Mouse (Mus musculus) kidney, postnatal 25 days (tissue): ENCODE data around the gene Hnrnpa0.

Source experiments
- DNase-seq, 2 experiments: peaks; one replicate each; pipeline ENCODE4 v3.0.0; 2021; ENCODE audit warnings: mixed read lengths in 2 of 2

Hnrnpa0 gene

DNA sequence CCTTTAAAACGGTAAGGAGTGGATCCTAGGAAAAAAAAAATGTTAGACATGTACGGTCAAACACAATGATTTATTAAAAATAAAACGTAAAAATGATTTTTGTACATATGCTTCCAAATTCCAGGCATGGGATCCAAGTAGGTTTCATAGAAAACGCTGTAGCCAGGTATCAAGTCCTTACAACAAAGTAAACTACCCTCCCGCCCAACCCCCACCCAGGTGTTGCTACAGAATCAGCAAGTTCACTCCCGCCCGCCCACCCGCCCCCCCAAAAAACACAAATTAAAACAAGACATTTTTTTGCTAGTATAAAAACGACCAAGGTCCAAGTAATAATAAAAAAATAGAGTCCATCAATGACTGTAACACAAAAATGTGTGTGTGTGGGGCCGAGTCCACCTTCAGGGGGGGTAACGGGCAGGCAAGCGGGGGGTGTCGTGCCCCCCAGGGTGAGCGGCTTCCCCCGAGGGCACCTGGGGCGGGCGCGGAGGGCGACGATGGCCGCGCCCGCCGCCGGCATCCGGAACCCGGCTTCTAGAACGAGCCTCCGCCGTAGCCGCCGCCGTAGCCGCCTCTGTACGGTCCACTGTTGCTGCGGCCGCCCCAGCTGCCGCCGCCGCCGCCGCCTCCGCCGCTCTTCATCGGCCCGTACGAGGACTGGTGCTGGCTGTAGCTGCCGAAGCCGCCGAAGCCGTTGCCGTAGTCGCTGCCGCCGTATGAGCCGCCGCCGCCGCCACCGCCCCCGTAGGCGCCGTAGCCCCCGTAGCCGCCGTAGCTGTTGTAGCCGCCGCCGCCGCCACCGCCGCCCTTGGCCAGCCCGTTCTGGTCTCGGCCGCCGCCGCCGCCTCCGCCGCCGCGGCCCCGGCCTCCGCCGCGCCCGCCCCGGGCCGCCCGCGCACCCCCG is 1.2 kb downstream of the Hnrnpa0 start:
- peak; percentile 2 to 47 for DNase-seq

DNA sequence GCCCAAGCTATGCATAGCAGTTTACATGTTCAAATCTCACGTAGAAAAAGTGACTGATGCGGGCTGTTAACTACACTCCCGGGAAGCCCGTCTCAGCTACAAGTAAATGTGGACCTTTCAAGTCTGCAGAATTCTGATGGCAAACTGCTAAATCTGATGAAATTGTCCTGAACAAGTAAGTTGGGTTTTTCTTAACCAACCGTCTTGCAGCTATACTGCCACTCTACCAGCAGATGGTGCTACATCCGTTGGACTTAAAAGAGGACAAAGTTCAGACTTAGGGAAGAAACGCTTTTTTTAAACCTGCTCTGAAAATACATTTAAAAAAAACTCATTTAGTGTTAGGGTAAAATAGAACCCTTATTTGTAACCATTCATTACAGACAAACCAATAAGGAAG is 2.2 kb downstream of the Hnrnpa0 start:
- DNase-seq: peak; percentile 46 to 68

DNA sequence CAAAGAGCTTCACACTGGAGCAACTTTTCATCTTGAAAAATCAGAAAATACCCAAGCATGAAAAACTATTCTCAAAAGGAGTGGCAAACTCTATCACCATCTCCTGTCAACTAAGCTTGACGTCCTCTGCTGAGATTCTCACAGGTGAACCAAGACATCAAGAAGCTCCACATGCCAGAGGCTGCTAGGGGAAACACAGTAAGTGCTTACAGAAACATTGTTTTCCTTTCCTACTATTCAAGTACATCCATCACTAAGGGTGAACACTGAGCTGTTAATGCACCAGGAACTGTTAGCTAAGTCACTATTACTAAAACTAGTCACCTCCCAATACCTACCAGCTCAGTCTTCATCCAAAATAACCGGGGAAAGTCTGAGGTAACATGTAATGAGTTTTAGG is 3.4 kb downstream of the Hnrnpa0 start:
- DNase-seq: peak in 1 of 2 experiments; percentile 1

DNA sequence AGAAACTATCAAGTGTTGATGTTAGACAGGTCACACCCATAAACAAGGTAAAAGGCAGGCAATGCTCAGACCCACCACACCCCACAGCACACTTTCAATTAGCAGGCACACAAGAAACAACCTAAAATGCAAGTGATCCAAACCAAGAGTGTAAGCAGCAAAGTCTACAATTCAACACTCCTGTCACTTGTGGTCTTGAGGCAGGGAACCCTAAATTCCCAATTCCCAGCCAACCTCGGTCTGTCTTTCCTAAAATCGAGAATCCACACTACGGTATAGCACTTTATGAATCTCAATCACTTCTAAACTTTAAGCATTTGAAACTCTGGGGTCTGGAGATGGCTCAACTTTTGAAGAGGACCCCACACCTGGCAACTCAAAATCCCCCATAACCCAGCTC is 4.1 kb downstream of the Hnrnpa0 start:
- no peak for DNase-seq

DNA sequence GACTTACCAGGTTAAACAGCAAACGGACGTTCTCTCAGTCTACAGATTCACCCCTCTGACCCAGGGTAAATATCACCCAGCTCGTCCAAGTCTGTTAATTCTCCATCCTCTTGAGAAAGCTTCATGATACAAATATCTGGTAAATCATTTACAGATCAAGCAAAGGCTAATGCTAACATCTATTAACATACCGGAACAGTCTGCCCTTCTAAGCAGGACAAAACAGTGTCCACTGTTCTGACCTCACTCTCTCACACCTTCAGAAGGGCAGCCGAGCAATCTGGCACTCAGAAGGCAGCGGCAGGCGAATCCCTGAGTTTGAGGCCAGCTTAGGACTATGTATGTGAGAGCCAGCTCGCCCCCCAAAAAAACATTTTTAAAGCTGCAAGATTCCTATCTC is 5.0 kb downstream of the Hnrnpa0 start:
- DNase-seq: peak; percentile 67 to 89

DNA sequence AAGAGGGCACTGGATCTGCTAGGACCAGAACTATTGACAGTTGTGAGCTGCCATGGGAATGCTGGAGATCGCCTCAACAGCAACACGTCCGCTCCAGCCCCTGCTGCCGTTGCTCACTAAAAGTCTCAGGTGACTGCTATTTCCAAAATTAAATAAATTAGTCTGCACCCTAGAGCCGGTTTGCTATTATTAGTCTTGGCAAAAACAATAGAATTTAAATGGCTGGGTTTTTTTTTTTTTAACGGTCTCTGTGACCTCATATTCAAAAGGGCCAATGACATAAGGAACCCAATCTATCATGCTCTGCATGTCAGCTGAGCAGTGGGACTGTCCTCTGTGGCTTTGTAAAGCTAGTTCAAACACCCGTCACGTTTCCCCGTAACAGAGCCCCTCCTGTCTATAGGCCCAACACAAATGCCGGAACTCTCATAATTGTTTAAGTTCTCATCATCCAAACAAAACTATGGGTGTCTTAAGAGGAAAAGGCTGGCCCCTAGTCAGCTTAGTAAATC is 5.5 kb downstream of the Hnrnpa0 start:
- DNase-seq: peak; percentile 45 to 70

DNA sequence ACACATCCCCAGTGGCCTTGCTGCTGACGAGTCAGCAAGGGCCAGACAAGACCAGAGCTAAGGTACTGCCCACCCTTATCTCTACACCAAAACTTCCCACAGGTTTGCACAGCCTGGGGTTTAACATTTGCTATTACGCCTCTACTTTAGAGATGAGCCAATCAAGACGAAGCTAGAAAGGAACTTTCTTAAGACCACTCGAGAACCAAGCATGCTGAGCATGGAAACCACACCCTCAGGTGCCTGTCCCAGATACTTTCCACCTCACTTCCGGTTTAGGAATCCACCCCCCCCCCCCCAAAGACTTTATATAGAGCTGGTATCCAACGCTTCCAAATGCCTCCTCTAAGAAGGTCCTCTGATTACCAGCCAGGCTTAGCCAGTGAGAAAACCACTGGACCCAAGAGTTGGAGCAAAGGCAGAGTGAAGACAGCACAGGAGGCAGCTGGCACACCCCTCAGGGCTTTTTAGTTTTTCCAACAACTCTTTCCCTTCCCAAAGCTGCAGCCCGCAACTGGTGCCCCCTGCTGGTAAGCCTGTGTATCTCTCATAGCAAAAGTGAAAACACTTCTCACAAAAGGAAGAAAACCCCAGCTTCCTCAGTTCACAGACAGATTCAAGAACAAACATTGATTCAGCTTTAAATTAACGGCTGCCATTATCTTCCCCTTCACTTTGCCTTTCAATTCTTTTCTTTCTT is 10.9 kb downstream of the Hnrnpa0 start:
- DNase-seq: peak; percentile 68 to 73

DNA sequence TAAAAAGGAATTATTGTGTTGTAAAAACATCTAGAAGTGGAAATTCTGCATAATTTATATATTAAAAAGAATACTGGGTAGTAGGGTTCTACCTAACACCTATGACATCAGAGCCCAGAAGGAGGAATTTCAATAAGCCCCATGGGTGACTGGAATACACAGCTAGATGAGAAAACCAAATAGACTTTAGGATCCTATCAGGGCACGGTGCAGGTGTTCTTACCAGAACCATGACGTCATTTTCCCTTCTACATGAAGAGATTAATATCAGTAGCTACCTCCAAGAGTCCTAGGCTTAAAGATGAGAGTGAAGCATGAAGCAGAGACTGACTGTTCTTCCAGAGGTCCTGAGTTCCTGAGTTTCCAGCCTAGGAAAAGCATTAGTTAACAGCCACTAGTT is 11.6 kb downstream of the Hnrnpa0 start:
- no peak for DNase-seq

DNA sequence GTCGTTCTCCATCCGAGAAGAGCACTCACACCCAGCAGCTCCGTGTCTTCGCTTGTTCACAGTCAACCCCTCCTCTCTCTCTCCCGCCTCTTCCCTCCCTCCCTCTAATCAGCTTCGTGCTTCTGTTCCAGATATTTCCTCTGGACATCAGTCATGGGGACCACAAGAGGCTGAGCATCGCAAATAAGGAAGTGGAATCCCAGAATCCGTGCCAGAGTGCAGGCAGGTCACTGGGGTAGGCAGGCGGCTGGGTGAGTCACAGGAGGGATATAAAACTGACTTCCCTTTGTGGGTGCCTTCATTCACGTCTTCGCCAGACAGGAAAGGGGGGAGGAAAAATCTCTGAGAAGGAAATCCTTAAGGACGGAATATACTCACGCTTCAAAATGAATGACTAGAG is 13.1 kb downstream of the Hnrnpa0 start:
- DNase-seq: peak; percentile 68 to 76

DNA sequence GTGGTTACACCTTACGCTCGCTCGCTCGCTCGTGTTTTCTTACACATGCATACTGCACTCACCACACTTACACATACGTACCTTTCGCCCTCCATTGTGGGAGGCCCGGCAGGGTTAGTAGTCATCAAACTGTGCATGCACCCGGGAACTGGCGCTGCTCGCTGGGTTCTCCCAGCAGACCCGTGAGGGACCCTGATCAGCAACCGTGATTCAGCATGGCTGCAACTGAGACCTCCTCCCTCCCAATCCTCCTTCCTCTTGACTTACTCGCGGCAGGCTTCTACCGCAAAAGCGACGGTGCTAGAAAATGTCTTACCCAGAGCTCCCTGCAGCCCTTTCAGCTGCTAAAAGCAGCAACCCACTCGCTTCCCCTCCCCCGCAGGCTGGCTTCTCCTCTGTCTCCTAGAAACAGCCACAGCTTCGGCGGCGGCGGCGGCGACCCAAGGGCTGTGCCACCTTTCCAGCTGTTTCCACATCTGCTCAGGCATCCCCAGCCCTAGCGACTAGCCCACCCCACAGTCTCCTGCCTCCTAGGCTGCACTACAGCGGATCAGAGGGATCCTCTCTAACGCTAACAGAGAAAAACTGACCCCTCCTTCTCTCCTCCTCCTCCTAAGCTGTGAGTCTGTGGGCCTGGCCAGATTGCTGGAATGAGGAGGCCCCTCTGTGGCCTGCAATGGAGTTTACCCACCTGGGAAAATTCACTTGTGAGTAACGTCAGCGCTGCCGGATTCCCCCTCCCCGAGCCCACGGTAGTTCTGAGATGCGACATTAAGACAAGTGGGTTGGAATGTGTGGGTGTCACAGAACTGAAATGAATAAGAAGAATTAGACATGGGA is 15.1 kb downstream of the Hnrnpa0 start, which contains the start of gene Klhl3:
Gene Klhl3, minus strand, starts transcription at position 532 of the 840 bp plus-strand sequence.
- DNase-seq: peak; percentile 72 to 79

DNA sequence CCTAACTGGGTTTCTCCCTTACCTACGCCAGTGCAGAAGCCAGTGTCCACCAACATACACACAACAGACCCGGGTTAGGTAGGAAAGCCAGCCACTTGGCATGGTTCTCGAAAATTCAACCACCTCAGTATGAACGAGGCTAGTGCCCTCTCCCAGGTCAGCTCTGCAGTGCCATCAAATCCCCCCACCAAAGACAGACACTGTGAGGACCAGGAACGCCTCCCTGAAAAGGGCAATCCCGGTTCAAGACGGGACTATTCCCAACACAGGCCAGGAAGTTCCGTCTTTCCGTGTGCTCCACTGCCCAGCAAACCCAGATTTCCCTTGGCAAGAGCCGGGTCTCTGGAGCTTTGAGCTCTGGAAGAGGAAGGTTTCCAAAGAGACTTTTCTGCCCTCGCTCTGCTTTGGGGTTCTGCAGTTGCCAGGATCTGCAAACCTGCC is 15.7 kb downstream of the Hnrnpa0 start:
- no peak for DNase-seq

DNA sequence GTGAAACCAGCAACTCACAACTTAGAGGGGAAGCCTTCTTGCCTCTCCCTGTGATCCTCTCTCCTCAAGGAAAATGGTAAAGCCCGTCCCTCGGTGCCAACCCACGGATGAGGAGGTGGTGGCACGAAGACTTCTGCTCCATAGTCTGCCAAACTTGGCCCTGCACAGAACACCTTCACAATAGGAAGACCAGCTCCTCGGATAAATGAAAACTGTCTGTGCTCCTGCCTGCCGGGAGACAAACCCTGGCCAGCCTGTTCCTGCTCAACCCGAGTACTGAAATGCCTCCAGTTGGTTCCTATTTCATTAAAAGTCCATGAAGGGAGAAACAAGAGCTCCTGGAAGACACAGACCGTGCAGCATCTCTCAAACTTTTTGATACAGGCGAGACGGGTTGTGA is 16.2 kb downstream of the Hnrnpa0 start:
- no peak for DNase-seq

DNA sequence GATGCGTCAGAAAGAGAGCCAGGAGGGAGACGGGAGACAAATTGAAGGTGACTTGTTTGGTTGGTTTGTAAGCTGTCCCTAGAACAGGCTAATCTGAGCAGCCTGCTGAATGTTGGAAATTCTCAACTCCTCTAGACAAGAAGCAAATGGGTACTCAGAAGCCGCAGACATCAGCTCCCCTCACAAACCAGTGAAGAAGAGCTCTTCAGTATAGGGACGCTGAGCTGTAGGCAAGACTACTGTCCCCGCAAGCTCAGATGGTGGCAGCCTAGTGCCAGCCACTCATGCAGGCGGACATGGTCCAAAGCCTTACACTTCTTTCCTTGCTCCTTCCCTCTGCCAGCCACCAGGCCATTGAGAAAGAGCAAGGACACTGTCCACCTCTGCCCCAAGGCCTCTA is 17.1 kb downstream of the Hnrnpa0 start:
- no peak for DNase-seq

DNA sequence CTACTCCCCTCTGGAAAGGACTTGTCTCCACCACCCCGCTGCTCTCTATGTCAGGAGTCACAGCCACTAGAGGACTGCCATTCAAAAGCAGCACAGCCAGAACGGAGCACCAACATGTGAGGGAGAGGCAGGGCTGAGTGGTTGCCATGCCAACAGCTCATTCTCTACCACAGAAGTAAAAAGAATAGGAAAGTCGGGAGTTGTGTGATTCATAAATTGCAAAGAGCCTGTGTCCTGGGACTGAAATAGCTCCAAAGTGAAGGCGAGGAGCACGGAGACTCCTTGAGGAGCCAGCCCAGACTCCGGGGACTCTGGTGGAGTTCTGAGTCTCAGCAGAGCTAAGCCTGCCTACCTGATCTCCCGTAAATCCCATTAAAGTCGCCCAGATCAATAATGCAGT is 37.7 kb downstream of the Hnrnpa0 start:
- peak in 1 of 2 experiments; percentile 49 for DNase-seq

DNA sequence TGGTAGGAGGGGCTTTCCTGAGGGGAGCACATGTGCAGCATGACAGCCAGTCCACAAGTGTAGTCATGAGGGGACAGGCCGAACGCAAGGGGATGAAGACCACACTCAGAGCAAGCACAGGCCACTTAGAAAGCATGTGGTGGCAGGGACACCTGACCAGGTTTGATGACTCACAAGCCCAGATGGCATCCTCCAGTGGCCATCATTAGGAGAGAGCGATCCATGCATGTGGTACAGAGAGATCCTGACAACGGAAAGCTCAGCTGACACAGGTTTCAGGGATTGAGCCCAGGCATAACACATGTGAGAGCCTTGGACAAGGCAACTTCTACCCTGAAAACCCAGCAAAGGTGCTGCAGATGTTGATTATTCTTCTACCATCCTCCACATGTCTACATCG is 44.0 kb downstream of the Hnrnpa0 start:
- DNase-seq: no peak

DNA sequence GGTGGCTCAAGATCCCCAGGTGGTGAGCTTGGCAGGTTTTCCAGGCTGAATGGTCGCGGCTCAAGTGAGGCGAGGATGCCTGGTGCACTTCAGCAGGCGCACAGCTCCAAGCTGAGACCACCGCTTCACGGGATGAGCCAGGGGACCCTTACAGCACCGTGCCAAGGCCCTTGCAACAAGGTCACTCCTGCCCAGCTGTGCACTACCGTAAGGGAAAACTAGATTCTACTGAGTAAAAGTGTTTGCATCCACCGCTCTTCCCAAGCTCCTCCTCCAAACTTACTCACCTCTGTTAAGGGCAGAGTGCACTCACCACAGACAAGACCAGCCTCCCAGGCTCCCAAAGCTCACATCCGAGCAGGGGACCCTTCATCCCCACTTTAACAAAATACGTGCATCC is 44.8 kb downstream of the Hnrnpa0 start:
- DNase-seq: no peak

DNA sequence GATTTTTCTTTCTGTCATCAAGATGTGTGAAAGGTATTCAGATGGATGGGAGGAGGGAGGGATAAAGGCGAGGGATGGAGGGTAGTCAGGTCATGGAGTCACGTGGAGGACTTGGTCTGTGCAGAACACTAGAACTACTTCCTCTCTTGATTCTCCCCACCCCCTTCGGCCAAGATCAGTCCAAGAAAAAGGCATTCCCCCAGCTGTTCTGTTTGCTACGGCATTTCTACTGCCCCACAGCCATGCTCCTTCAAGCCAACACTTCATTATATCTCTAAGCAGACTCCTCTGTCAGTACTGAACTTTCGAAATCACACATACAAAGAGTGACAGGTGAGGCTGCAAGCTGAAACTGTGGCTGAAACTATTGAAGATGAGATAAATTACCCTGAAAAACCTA is 45.3 kb downstream of the Hnrnpa0 start:
- DNase-seq: no peak

DNA sequence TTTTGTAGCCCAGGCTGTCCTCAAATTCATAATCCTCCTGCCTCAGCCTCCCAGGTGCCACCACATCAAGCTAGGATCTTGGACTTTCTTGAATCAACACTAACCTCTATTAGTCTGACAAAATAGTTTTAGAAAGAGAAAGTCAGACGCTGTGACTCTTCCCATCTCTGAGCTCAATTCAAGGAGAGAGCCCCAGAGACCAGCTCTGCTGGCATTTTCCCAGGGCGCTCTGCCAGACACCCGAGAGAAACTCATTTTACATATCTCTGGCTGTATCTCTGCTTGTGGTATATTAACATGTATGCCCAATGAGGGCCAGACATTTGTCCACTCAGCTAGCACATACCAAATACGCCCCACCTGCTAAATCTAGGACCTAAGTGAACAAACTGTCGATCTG is 50.0 kb downstream of the Hnrnpa0 start:
- no peak for DNase-seq
